Mouse (Mus musculus) CH12.LX (cell line): ENCODE measurements at regions not wholly inside any gene's neighbourhood (a gene's known extent, or its start where the extent isn't known, plus 50 kb on each side); places are given as distances from the start of the nearest gene placed in this dataset.

Source experiments
- CTCF ChIP-seq, 2 experiments: IDR thresholded peaks in 1 of 2; conservative IDR thresholded peaks in 1 of 2; 2 replicates each; pipeline ENCODE4 v1.5.1; 2011 to 2012; ENCODE audit warnings: low read depth in 2 of 2, low read length in 2 of 2, improper control_type of control experiment in 1 of 2, inconsistent platforms in 1 of 2, mild to moderate bottlenecking in 1 of 2, moderate library complexity in 1 of 2
- ETS1 ChIP-seq: conservative IDR thresholded peaks from 2 replicates; pipeline ENCODE4 v1.6.1; 2012; ENCODE audit warnings: low read depth, mild to moderate bottlenecking, inconsistent platforms, low read length, improper control_type of control experiment, moderate library complexity
- HCFC1 ChIP-seq: IDR thresholded peaks from 2 replicates; pipeline ENCODE4 v1.6.1; 2012; ENCODE audit warnings: low read depth, mild to moderate bottlenecking, inconsistent platforms, low read length, improper control_type of control experiment
- RCOR1 ChIP-seq: conservative IDR thresholded peaks from 2 replicates; pipeline ENCODE4 v1.6.1; 2012; ENCODE audit warnings: low read depth, mild to moderate bottlenecking, inconsistent platforms, low read length, improper control_type of control experiment

GRCm38 (mm10) chr2:50698841-50699240 lies 402.2 kb upstream of the Mmadhc start:
- no peak for TF ChIP-seq ETS1
- TF ChIP-seq RCOR1: no peak
- no peak for TF ChIP-seq HCFC1
- TF ChIP-seq CTCF (conservative IDR thresholded peaks at IDR 0.05 in 1 of 2, IDR thresholded peaks at IDR 0.05 in 1 of 2; ENCODE audit: low read depth in 2 of 2, low read length in 2 of 2): no peak
